Mouse (Mus musculus): ENCODE results near the gene Rhbg. TPM values are rescaled to one million over a fixed set of nuclear protein-coding genes. Genes with fewer than 3 reads are reported as not detected.
A peak's percentile ranks its signal among the peaks of the same experiment; 100 is the strongest.
"Not testable (repeated sequence)": the region's sequence is repeated elsewhere in the genome, so short reads cannot be mapped to it uniquely, and the experiment has no call there.

The Rhbg gene
- not detected for total RNA-seq (2022)

DNA sequence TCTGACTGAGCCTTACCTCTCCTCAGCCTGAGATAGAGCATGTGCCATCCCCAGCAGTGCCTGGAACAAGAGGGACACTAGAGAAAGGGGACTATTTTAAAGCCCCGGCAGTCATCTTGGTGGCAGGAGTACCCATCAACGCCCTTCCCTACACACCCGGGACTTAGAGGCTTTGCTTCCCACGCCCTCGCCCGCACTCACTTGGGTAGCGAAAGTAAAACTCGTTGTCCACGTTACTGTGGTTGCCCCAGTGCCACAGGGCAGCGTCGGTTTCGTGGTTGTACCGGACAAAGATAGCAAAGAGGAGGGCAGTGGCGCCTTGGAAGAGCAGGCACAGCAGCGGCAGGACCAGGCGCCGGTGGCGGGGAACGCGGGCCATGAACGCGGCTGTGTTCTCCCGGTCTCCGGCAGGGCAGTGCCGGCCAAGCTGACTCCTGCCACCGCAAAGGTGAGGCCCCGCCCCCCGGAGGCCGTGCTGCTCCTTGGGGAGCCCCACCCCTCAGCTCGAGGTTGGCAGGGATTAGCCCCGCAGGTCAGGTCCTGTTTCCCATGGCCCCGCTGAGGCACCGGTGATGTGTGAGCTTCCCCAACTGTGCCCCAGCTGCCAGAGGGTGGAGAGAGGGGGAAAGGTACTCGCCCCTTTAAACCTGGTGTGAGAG lies at the start of gene Rhbg:
Rhbg (minus strand) TSS at position 442 of the 659 bp plus-strand sequence.
- no peak for DNase-seq (ENCODE audit: low spot score)

DNA sequence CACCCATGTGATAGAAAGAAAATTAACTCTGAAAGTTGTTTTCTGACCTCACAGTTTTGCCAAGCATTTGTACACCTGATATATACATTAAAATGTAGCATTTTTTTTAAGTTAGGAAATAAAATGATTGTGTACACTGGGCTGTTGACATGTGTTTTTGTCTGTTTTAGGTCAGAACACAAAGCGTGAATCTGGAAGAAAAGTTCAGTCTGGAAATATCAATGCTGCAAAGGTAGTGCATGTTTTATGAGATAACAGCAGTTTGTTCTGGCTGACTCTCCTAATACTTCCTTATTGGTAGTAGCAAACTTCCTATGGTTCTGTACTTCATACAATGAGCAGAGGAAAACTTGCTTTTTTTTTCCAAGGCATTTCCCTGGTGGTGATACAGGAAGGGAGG lies 44.7 kb upstream of the Rhbg start:
- DNase-seq (ENCODE audit: low spot score): no peak

DNA sequence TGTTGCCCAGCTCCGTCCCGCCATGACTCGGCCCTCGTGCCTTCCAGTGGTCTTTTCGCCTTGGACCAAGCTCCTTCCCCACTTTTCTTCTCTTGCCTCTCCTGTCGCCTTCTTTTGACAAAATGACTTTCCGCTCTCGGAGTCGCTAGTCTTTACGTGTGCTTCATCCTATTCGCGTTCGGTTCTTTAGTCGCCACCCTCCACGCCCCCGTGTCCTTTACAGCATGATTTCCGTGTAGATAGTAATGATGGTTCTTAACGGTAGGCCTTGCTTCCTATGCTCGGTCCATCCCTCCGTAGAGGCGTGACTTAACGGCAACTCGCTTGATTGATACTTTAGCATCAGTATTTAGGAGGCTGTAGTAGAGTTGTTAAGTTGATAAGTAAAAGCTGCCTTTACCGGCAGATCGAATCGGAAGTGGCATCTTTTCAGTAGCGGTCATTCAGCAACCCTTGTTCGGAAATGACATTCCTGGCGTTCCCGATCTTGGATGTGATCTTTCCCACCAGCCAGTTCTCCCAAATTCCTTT lies 42.9 kb upstream of the Rhbg start:
- DNase-seq (ENCODE audit: low spot score): peak; percentile 11

DNA sequence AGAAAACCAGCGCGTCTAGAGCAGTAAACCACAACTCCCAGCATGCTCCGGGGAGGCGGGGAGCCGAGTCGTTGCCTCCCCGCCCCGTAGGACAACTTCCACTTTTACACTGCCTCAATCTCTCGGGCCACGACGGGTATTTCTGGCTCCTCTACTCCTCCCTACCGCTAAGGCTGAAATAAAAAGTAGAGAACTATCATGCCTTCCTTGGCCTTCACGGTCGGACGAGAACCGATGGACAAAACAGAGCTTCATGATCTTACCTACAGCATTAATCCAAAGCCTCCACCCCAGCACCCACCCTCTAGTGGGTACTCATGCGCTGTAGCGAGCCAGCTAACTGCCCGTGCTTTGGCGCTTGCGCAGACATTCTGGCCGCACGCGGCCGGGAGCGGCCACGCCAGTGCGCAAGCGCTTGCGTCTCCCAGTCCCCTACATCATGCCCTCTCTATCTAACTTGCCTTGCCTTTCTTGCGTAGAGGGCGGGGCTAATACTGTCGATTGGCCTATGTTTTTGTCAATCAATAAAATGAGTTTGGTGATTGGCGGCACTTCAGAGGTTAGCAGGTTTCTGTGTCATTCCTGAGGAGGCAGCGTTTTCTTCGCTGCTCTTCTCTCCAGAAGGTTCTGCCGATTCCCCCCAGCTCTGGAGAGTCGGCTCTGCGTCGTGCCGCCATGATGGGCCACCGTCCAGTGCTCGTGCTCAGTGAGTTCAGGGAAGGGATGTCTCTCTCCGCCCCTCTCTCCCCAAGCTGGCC lies 42.2 kb upstream of the Rhbg start, which contains the start of the genes Tsacc and Cct3:
Tsacc (minus strand) TSS at position 439 of the 758 bp plus-strand sequence.
Cct3 (plus strand) TSS at position 556 of the 758 bp plus-strand sequence.
- peak; percentile 98 for DNase-seq (ENCODE audit: low spot score)

DNA sequence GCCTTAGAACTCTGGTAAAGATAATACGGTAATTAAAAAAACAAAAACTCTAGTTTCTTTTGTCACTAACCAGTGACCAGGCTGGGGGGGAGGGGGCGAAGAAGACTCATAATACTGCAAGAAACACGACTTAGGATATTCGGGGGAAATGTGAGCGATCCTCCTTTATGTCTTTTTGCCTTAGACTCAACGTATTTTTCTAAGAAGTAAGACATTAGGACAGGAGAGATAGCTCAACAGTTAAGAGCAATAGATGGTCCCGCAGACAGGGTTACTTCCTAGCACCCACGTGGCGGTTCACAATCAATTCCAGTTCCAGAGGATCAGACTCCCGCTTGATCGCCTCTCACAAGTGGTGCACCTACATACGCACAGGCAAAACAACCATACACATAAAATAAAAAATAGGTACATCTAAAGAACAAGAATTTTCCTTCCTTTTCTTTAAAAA lies 41.6 kb upstream of the Rhbg start:
- no peak for DNase-seq (ENCODE audit: low spot score)

DNA sequence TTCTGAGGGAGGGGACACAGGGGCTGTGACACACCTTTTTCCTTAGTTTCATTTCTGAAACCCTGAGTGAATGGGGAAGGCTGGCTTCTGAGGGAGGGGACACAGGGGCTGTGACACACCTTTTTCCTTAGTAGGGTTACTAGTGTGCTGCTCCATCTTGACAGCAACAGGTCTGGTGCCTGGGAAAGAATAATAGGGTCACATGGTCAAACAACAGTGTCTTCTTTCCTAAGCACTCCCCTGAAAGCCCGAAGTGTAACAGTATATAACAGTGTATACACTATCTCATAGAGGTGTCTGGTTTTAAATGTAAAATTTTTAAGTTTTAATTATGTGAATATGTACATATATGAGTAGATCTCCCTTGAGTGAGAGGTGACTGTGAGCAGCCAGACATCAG lies 40.8 kb upstream of the Rhbg start:
- not testable (repeated sequence) for DNase-seq (ENCODE audit: low spot score)

DNA sequence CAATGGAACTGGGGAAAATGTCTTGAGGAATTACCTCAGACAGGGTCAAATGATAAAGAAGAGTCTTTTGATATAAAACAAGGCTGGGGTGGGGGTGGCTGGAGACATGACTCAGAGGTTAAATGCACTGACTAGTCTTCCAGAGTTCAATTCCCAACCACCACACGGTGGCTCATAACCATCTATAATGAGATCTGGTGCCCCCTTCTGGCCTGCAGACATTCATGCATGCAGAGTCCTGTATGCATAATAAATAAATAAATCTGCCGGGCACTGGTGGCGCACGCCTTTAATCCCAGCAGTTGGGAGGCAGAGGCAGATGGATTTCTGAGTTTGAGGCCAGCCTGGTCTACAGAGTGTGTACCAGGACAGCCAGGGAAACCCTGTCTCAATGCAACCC lies 37.5 kb upstream of the Rhbg start:
- no peak for DNase-seq (ENCODE audit: low spot score)

DNA sequence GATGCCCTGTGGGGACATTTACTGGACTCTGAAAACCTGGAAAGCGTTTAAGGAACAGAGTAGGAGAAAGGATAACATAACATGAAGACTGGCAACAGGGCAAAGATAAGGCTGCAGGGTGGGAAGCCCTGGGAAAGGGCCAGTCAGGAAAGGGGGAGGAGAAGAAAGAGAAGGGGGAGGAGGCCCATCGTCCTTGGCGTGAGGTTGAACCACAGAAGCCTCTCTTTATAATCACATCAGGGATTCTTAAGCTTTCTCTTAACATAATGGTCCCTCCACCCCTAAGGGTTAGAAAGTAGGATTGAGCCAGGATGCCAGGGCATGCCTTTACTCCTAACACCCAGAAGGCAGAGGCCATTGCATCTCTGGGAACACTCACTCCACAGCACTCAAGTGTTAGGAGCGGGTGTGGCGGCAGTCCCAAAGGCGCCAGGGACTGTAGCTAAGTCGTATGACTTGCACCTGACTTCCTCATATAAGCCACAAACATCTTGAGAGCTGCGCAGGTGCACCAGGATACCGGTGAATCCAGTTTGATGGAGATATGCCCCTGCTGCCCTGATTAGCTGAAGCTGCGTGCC lies 33.7 kb upstream of the Rhbg start:
- not testable (repeated sequence) for DNase-seq (ENCODE audit: low spot score)

DNA sequence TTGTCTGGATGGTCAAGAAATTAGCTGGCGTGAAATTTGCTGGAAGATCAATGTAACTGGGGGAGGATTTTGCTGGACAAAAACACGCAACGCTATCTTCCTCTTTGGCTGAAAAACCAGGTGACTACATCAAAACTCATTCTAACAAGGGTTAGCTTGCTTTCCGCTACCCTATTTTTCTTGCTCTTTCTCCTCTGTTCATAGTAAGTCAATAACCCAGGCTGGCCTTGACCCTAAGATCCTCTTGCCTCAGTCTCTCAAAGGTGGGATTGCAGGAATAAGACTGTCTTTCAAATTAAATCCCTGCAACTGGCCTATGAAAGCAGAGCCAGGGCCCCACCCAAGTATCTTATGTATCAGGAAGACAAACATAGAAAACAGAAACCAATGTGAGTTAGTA lies 32.6 kb upstream of the Rhbg start, which contains the start of gene Gm38392:
Gm38392 (minus strand) TSS at position 101 of the 400 bp plus-strand sequence.
- DNase-seq (ENCODE audit: low spot score): no peak

DNA sequence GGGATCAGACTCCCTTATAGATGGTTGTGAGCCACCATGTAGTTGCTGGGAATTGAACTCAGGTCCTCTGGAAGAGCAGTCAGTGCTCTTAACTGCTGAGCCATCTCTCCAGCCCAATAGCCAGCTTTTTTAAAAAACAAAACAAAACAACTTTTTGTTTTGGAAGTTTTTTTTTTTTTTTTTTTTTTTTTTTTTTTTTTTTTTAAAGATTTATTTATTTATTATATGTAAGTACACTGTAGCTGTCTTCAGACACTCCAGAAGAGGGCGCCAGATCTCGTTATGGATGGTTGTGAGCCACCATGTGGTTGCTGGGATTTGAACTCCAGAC lies 31.0 kb upstream of the Rhbg start:
- not testable (repeated sequence) for DNase-seq (ENCODE audit: low spot score)

DNA sequence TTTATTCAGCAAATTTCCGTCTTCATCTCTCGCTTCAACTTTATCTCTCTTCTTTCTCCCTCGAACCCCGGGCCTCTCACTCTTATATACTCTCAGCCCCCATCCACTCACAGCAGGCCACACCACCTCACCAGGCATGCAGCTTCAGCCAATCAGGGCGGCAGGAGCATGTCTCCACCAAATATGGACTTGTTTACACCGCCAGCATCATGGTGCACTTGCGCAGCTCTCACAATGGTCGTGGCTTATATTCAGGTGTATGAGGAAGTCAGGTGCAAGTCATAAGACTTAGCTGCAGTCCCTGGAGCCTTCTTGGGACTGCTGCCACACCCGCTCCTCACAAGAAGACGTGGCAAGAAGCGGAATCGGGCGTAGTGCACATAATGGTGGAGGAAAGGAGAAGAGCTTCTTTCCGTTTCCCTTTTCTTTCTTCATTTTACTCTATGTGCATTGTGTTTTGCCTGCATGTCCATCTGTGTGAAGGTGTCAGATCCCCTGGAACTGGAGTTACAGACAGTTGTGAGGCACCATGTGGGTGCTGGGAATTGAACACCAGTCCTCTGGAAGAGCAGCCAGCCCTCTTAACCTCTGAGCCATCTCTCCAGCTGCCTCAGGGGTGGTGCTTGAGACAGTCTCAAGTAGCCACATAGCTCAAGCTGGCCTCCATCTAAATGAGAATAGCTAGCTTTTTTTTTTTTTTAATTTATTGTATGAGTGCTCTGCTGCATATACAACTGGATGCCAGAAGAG lies 30.5 kb upstream of the Rhbg start:
- DNase-seq (ENCODE audit: low spot score): not testable (repeated sequence)

DNA sequence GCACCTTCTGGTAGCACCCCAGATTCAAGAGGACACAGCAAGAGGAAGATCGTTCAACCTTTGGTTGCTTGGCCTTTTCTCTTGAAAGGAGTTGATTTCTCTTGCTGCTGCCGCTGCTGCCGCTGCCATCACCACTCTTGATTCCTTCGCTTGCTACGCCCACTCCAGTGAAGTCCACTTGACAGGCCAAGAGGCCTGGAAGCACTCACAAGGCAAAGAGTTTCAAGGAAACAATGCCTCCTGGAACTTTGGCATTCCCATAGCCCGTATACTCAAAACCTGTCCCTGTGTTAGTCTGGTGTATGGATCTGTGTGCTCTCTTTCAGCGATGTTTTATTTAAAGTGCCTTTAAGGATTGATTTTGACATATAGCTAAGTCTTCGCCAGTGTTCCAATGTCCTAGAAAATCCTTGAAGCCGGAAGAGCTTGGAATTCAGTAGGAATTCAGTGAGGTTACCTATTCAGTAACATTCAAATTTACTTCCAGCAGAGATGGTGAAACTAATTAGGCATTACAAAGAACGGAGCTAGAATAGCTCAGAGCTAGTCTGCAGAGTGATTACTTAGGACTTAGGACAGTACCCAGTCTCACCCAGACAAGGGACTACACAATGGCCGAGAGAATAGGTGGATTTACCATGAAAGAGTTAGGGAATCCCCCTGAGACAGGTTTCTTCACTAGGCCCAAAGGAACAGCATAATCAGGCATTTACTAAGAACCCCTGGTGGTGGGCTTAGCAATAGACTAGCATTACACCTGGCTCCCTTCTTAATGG lies 26.8 kb upstream of the Rhbg start:
- not testable (repeated sequence) for DNase-seq (ENCODE audit: low spot score)

DNA sequence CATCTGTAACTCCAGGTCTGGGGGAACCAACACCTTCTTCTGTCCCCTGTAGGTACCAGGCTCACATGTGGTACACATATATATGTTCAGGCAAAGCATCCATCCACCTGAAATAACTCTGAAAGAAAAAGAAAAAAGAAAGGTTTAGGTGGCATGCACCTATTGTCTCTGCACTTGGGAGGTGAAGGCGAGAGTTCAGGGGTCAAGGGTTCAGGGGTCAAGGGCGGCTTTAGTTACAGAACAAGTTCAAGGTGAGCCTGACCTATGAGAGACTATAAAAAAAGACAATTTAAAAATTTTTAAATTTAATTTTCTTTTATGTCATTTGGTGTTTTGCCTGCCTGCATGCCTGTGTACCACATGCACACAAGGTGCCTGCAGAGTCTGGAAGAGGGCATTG lies 25.5 kb upstream of the Rhbg start:
- no peak for DNase-seq (ENCODE audit: low spot score)

DNA sequence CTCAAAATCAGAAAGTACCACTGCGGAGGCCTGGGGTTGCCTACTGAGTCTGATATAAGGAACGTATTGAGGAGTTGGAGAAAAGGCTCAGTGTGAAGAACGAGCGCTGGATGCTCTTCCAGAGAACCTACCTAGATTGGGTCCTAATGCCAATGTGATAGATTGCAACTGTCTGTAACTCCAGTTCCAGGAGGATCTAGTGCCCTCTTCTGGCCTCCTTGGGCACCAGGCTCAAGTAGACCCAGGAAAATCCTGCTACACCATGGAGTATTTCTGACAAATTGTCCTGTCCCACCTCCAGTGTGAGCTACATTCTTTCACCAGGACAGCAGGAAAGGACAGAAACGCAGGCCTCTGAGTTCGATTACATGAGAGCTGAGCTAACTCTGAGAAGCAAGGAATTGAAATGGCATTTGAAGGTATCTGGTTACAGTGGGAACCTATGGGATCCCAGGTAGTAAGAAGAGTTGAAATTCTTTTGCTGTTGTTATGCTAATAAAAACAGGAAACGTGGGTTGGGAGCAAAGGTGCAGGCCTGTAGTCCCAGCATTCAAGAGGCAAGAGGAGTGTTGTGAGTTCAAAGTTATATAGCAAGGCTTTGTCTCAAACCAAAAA lies 22.1 kb upstream of the Rhbg start:
- DNase-seq (ENCODE audit: low spot score): no peak

DNA sequence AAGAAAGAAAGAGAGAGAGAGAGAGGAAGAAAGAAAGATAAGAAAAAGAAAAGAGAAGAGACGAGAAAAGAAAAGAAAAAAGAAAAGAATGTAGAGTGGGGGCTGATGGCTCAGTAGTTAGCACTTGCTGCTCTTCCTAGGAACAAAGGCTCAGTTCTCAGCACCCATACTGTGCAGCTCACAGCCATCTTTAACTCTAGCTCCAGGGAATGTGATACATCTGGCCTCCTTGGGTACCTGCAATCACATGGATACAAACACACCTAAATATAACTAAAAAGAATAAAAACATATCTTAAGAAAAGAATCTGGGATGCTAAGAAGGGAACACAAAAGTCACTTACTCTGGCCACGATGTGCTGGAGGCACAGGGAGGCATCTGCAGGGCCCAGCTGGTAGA lies 21.6 kb upstream of the Rhbg start:
- DNase-seq (ENCODE audit: low spot score): no peak

DNA sequence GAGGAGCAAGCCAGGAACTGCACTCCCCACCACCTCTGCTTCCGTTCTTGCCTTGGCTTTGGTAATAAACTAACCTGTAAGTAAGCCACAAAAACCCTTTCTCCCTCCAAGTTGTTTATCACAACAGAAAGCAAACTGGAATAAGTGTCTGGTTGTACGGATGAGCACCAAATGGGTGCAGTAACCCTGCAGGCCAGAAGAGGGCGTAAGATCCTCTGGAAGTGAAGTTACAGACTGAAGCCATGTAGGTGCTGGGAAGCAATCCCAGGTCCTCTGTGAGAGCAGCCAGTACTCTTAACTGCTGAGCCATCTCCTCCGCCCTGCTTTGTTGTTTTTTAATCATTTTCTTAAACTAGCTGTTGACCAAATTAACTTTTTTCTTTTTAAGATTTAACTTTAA lies 19.5 kb upstream of the Rhbg start:
- DNase-seq (ENCODE audit: low spot score): no peak

DNA sequence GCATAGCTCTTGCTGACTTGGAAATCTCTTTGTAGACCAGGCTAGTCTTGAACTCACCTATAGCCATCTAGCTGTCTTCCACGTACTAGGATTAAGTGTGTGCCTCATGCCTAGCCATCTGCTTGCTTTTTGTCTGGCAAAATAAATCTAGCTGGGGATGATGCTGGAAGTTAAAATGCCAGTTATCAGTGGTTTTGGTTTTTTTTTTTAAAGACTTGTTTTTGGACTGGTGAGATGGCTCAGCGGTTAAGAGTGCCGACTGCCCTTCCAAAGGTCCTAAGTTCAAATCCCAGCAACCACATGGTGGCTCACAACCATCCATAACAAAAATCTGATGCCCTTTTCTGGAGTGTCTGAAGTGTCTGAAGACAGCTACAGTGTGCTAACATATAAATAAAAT lies 17.4 kb upstream of the Rhbg start:
- no peak for DNase-seq (ENCODE audit: low spot score)

DNA sequence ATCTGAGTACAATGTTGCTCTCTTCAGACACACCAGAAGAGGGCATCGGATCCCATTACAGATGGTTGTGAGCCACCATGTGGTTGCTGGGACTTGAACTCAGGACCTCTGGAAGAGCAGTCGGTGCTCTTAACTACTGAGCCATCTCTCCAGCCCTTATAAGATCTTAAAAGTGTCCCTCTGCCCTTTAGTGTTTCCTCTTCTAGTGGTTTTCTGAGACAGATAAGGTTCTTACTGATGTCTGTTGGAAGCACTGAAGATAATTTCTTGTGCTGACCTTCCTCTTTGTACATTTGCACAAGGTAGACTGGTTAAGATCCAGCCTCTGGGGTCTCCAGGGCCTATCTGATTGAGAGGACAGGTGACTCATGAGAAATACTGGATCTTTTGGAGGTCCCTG lies 16.8 kb upstream of the Rhbg start:
- not testable (repeated sequence) for DNase-seq (ENCODE audit: low spot score)

DNA sequence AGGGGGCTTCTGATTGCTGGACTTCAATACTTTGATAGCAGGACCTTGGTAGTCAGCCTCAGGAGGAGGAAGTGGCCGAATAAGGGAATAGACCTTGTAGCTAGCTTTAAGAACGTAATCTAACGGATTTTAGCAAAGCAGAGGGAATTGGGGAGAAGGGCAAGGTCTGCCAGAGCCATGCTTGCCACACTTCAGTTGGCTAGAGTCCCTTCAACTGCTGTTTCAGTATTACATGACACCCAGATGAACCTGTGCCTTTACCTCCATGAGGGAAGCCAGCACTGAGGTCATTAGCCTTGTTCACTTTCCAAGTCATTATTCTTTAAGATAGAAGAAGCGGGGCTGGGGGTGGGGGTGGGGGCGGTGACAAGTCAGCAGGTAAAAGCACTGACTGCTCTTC lies 14.5 kb upstream of the Rhbg start:
- DNase-seq (ENCODE audit: low spot score): no peak

DNA sequence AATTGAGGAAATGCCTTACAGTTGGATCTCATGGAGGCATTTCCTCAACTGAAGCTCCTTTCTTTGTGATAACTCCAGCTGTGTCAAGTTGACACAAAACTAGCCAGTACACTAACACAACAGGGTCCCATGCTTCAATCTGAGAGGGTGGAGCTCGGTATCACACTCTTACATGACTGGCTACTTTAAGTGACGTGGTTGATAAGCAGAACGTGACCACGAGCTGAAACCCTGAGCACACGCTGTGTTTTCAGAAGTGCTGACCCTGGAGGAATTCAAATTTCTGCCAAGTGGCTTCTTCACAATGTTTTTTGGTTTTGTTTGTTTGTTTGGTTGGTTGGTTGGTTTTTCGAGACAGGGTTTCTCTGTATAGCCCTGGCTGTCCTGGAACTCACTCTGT lies 13.5 kb upstream of the Rhbg start:
- DNase-seq (ENCODE audit: low spot score): not testable (repeated sequence)

DNA sequence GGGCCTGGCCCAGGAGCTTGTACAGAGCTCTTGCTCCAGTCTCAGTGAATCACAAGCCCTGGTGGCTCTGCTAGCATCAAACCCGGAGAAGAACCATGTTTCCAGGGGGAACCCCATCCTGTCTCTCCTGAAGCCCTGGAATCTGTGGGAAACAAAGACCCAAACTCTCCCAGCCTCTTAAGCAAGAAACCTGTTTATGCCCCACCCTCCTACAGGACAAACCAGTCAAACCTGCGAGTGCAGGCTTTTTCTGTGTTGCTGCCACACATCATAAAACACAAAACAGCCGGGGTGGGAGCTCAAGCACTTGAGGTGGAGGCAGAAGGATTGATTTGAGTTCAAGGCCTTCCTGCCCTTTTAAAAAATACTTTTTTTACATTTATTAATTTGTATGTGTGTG lies 7.8 kb upstream of the Rhbg start:
- DNase-seq (ENCODE audit: low spot score): no peak

All from heart, adult 8-10 months (tissue).